26 mouse cellular contexts compared by ENCODE assay signal in genomic region chr4:119671164-119671563, GRCm38 (mm10). TPM values are rescaled to one million over a fixed set of nuclear protein-coding genes. Genes with fewer than 3 reads are reported as not detected.
"Had no signal": no experiment of that assay in that cellular context is flagged by ENCODE, and none has a peak within 500 bp of the region (broad histone marks: within the 10 kb centered on the region; RNA-seq: fewer than 3 reads in every experiment).

No protein-coding gene starts in this region.

- H3K9me3 ChIP-seq: limb, embryonic 12.5 days; limb, embryonic 15.5 days; megakaryocyte, embryonic 14.5 days; midbrain, embryonic 10.5 days; neural tube, embryonic 12.5 days; neural tube, embryonic 15.5 days had no signal

- H3K36me3 ChIP-seq: limb, embryonic 12.5 days; limb, embryonic 15.5 days; midbrain, embryonic 10.5 days; neural tube, embryonic 12.5 days; neural tube, embryonic 15.5 days had no signal

- H3K9ac ChIP-seq: limb, embryonic 12.5 days; limb, embryonic 15.5 days; liver, embryonic 14.5 days; liver, postnatal 0 days; lung, embryonic 14.5 days; neural tube, embryonic 12.5 days; neural tube, embryonic 15.5 days had no signal

- H3K4me3 ChIP-seq: limb, embryonic 12.5 days; limb, embryonic 15.5 days; megakaryocyte, embryonic 14.5 days; midbrain, embryonic 10.5 days; neural tube, embryonic 12.5 days; neural tube, embryonic 15.5 days had no signal

- ATAC-seq: liver, postnatal 0 days; lung, postnatal 0 days had no signal

- H3K4me1 ChIP-seq: limb, embryonic 12.5 days had no signal

- H3K4me2 ChIP-seq: limb, embryonic 12.5 days; limb, embryonic 15.5 days; liver, embryonic 11.5 days; lung, embryonic 14.5 days; neural tube, embryonic 12.5 days; neural tube, embryonic 15.5 days had no signal

- H3K27me3 ChIP-seq: limb, embryonic 12.5 days; limb, embryonic 15.5 days; neural tube, embryonic 12.5 days; neural tube, embryonic 15.5 days had no signal

- H3K27ac ChIP-seq: limb, embryonic 12.5 days; limb, embryonic 15.5 days; liver, embryonic 14.5 days; midbrain, embryonic 10.5 days; neural tube, embryonic 12.5 days; neural tube, embryonic 15.5 days; stomach, postnatal 0 days had no signal

- DNase-seq: kidney, adult 9 months; kidney, postnatal 14 days; kidney, postnatal 4 days; liver, postnatal 0 days; lung, embryonic 14.5 days; right cerebral cortex, adult 18-20 months; right cerebral cortex, postnatal 14 days; right cerebral cortex, postnatal 4 days; thymus, adult 2 months had no signal

RNA-seq across cellular contexts. Expression of gene Guca2b, which starts 12.4 kb away (rescaled TPM):
- total RNA-seq: layer of hippocampus, adult 18-20 months; layer of hippocampus, postnatal 14 days; left cerebral cortex, adult 8-10 months; left cerebral cortex, postnatal 14 days; left cerebral cortex, postnatal 4 days had no signal
- polyA plus RNA-seq: limb, embryonic 12.5 days; limb, embryonic 15.5 days; liver, postnatal 0 days; lung, embryonic 14.5 days; lung, postnatal 0 days; midbrain, embryonic 10.5 days; midbrain, embryonic 14.5 days; neural tube, embryonic 12.5 days; neural tube, embryonic 15.5 days; stomach, embryonic 14.5 days had no signal

RNA-seq across cellular contexts. Expression of gene Guca2a, which starts 33.7 kb away (rescaled TPM):
- total RNA-seq: layer of hippocampus, adult 18-20 months; layer of hippocampus, postnatal 14 days; left cerebral cortex, postnatal 14 days; left cerebral cortex, postnatal 4 days had no signal
- polyA plus RNA-seq: limb, embryonic 12.5 days; limb, embryonic 15.5 days; liver, embryonic 14.5 days; liver, postnatal 0 days; midbrain, embryonic 10.5 days; midbrain, embryonic 14.5 days; neural tube, embryonic 12.5 days; neural tube, embryonic 15.5 days; stomach, embryonic 14.5 days had no signal
